Mouse (Mus musculus): ENCODE data around the gene Pecr.

DNA sequence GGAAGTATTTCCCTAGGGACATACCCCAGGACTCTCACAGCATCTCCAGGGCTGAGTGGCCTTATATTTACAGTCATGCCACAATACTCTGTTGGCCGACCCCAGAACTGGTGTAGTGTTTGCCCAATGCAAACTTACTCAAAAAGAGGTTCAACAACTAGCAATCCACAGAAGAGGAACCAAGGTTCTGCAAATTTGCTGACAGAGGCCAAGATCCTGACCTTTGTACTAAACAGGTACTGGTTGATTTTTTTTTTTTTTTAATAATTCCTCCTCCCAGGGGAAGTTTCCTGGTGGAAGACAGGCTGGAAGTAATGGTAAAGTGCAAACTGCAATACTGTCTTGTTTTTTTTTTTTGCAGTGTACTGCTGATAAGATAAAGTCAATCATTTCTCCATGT is 1.5 kb downstream of the Pecr start:
- no peak for TF ChIP-seq CTCF (IDR thresholded peaks at IDR 0.05 in 2 of 3, conservative IDR thresholded peaks at IDR 0.05 in 1 of 3; ENCODE audit: control insufficient read depth in 1 of 3, insufficient read depth in 1 of 3, low read depth in 2 of 3, low read length in 3 of 3, poor library complexity in 1 of 3, severe bottlenecking in 1 of 3)
- TF ChIP-seq GATA1 (IDR thresholded peaks at IDR 0.05; ENCODE audit: low read depth, low read length), result peak; percentile 36
- TF ChIP-seq ZC3H11A (IDR thresholded peaks at IDR 0.05; ENCODE audit: low read depth, low read length), result no peak
